ENCODE assay signal across 14 mouse cellular contexts in the genomic region with DNA sequence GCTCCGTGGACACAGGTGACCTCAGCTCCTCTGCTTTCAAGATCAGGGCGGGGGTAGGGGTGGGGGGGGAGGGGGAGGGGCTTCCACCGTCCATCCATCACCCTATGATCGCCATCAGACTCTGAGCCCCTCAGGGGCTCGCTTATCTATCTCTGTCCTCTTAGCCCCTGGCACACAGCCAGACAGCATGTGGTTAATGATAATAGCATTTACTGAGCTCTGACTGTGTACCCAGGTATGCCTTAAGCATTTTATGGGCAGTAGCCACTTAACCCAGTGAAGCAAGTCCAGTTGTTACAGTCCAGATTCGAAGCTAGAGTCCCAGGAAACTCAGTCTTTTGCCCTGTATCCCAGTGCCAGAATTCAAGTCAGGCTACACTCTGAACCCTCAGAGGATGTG. TPM values are rescaled to one million over a fixed set of nuclear protein-coding genes. Genes with fewer than 3 reads are reported as not detected.
DNase-seq lines count a peak whose midpoint lies in the region; ATAC-seq lines count a peak whose summit lies in the region.
"Had no signal": no experiment of that assay in that cellular context is flagged by ENCODE, and none has a peak within 500 bp of the region (broad histone marks: within the 10 kb centered on the region; RNA-seq: fewer than 3 reads in every experiment).

No protein-coding gene starts in this region.

- H3K27ac ChIP-seq in hindbrain, embryonic 13.5 days: no peak overlapping the region
- no peak overlapping the region for H3K27ac ChIP-seq in hindbrain, embryonic 16.5 days (ENCODE audit: low read depth, low read length)
- peak overlapping the region; percentile 75 for H3K27ac ChIP-seq in intestine, embryonic 16.5 days (ENCODE audit: low read length)
- H3K27ac ChIP-seq in stomach, embryonic 14.5 days (ENCODE audit: low read length): no peak overlapping the region
- H3K27ac ChIP-seq: midbrain, embryonic 15.5 days had no signal

- WGBS in hindbrain, embryonic 13.5 days: 23% methylated on average over 6 of the region's 6 CpGs
- WGBS in hindbrain, embryonic 16.5 days: 23% methylated on average over 6 of the region's 6 CpGs
- WGBS in intestine, embryonic 16.5 days: 13% methylated on average over 6 of the region's 6 CpGs
- WGBS in stomach, embryonic 14.5 days: 2% methylated on average over 6 of the region's 6 CpGs

- ATAC-seq in hindbrain, embryonic 13.5 days (ENCODE audit: low FRiP score): 0 out of 2 replicates have a peak, but pooled peaks have one; percentile 54
- ATAC-seq in hindbrain, embryonic 16.5 days: no peak
- ATAC-seq in intestine, embryonic 16.5 days: peak; percentile 83
- ATAC-seq in stomach, embryonic 14.5 days (ENCODE audit: insufficient number of reproducible peaks, insufficient read depth, low FRiP score, low read depth): peak; percentile 80
- ATAC-seq: activated CD4-positive, CD25-positive, alpha-beta regulatory T cell, adult 4 months; midbrain, embryonic 15.5 days had no signal

- intact Hi-C loops in left cerebral cortex, postnatal 14 days (cut with DNase I): no loop called here

- H3K27me3 ChIP-seq in hindbrain, embryonic 13.5 days: no peaks in the 10 kb centered on the region
- no peaks in the 10 kb centered on the region for H3K27me3 ChIP-seq in hindbrain, embryonic 16.5 days (replicated peaks; ENCODE audit: control insufficient read depth, insufficient read depth, low read length)
- no peaks in the 10 kb centered on the region for H3K27me3 ChIP-seq in intestine, embryonic 16.5 days (replicated peaks; ENCODE audit: control insufficient read depth, insufficient read depth, low read length)
- H3K27me3 ChIP-seq in stomach, embryonic 14.5 days (ENCODE audit: control insufficient read depth, insufficient read depth, low read length): no peaks in the 10 kb centered on the region
- H3K27me3 ChIP-seq: midbrain, embryonic 15.5 days had no signal

- no peak overlapping the region for H3K4me3 ChIP-seq in hindbrain, embryonic 13.5 days
- H3K4me3 ChIP-seq in hindbrain, embryonic 16.5 days (ENCODE audit: low read length): no peak overlapping the region
- H3K4me3 ChIP-seq in intestine, embryonic 16.5 days (ENCODE audit: low read length): no peak overlapping the region
- no peak overlapping the region for H3K4me3 ChIP-seq in stomach, embryonic 14.5 days (ENCODE audit: low read depth, low read length)
- H3K4me3 ChIP-seq: midbrain, embryonic 15.5 days had no signal

- peak; percentile 53 to 65 for DNase-seq in kidney, postnatal 4 days
- DNase-seq in left cerebral cortex, postnatal 14 days (ENCODE audit: low spot score in 2 of 2): no peak
- DNase-seq in gastrocnemius, adult 18-20 months (ENCODE audit: low spot score): no peak
- DNase-seq in c-Kit-positive CD71-positive TER-119-positive erythroid progenitor cells, embryonic 14.5 days (ENCODE audit: low spot score): no peak
- DNase-seq: lung, adult 18-20 months; retina, postnatal 1 day had no signal

- no peaks in the 10 kb centered on the region for H3K9me3 ChIP-seq in hindbrain, embryonic 13.5 days
- no peaks in the 10 kb centered on the region for H3K9me3 ChIP-seq in hindbrain, embryonic 16.5 days (ENCODE audit: control insufficient read depth, low read length)
- no peaks in the 10 kb centered on the region for H3K9me3 ChIP-seq in intestine, embryonic 16.5 days (ENCODE audit: control insufficient read depth, low read length)
- H3K9me3 ChIP-seq in stomach, embryonic 14.5 days (ENCODE audit: control insufficient read depth, low read depth, low read length): no peaks in the 10 kb centered on the region
- H3K9me3 ChIP-seq: midbrain, embryonic 15.5 days had no signal

- H3K4me1 ChIP-seq in hindbrain, embryonic 13.5 days (replicated peaks): peaks cover 13% of the 10 kb centered on the region
- no peaks in the 10 kb centered on the region for H3K4me1 ChIP-seq in hindbrain, embryonic 16.5 days (ENCODE audit: control insufficient read depth, insufficient read depth, low read depth, low read length)
- peaks cover 9% of the 10 kb centered on the region for H3K4me1 ChIP-seq in intestine, embryonic 16.5 days (ENCODE audit: control insufficient read depth, insufficient read depth, low read length)
- no peaks in the 10 kb centered on the region for H3K4me1 ChIP-seq in stomach, embryonic 14.5 days (ENCODE audit: control insufficient read depth, insufficient read depth, low read length)

- H3K4me2 ChIP-seq in hindbrain, embryonic 13.5 days: no peak overlapping the region
- H3K4me2 ChIP-seq in hindbrain, embryonic 16.5 days (ENCODE audit: low read length): no peak overlapping the region
- H3K4me2 ChIP-seq in intestine, embryonic 16.5 days (ENCODE audit: low read depth, low read length): no peak overlapping the region
- no peak overlapping the region for H3K4me2 ChIP-seq in stomach, embryonic 14.5 days (replicated peaks; ENCODE audit: low read depth, low read length)
- H3K4me2 ChIP-seq: midbrain, embryonic 15.5 days had no signal

- no peak overlapping the region for H3K9ac ChIP-seq in hindbrain, embryonic 13.5 days
- no peak overlapping the region for H3K9ac ChIP-seq in hindbrain, embryonic 16.5 days (ENCODE audit: low read depth, low read length)
- no peak overlapping the region for H3K9ac ChIP-seq in intestine, embryonic 16.5 days (ENCODE audit: low read depth, low read length)
- no peak overlapping the region for H3K9ac ChIP-seq in stomach, embryonic 14.5 days (replicated peaks; ENCODE audit: low read depth, low read length)
- H3K9ac ChIP-seq: midbrain, embryonic 15.5 days had no signal

- H3K36me3 ChIP-seq in hindbrain, embryonic 13.5 days: no peaks in the 10 kb centered on the region
- no peaks in the 10 kb centered on the region for H3K36me3 ChIP-seq in hindbrain, embryonic 16.5 days (ENCODE audit: control insufficient read depth, insufficient read depth, low read length)
- no peaks in the 10 kb centered on the region for H3K36me3 ChIP-seq in intestine, embryonic 16.5 days (ENCODE audit: control insufficient read depth, insufficient read depth, low read length)
- H3K36me3 ChIP-seq in stomach, embryonic 14.5 days (ENCODE audit: control insufficient read depth, insufficient read depth, low read length): no peaks in the 10 kb centered on the region
- H3K36me3 ChIP-seq: midbrain, embryonic 15.5 days had no signal

RNA-seq across cellular contexts. Expression of gene 6030445D17Rik, which starts 10.5 kb away (rescaled TPM):
- polyA plus RNA-seq in hindbrain, embryonic 13.5 days (2015; fragmentation: Nextera tagmentation; extraction: Ambion mirVana): 0.09 and 0.10 TPM in 2 replicates
- polyA plus RNA-seq in hindbrain, embryonic 16.5 days (2015; fragmentation: Nextera tagmentation; extraction: Ambion mirVana): 0.11 and 0.43 TPM in 2 replicates
- 0.27 and 0.50 TPM in 2 replicates for polyA plus RNA-seq in intestine, embryonic 16.5 days (2015; fragmentation: Nextera tagmentation; extraction: Ambion mirVana)
- polyA plus RNA-seq in stomach, embryonic 14.5 days (2014; fragmentation: Nextera tagmentation; extraction: Ambion mirVana): 0.46 and 0.48 TPM in 2 replicates
- under 1 TPM; 0.20 to 0.32 TPM for total RNA-seq in left cerebral cortex, postnatal 14 days (2021)
- under 1 TPM in 1 of 2 experiments, not detected in 1; 0.12 TPM for total RNA-seq in gastrocnemius, adult 18-20 months (2021)
- polyA plus RNA-seq: activated CD4-positive, CD25-positive, alpha-beta regulatory T cell, adult 4 months; forebrain, embryonic 11.5 days had no signal

RNA-seq across cellular contexts. Expression of gene Luzp1, which starts 18.0 kb away (rescaled TPM):
- 67.1 and 76.1 TPM in 2 replicates for polyA plus RNA-seq in hindbrain, embryonic 13.5 days (2015; fragmentation: Nextera tagmentation; extraction: Ambion mirVana)
- polyA plus RNA-seq in hindbrain, embryonic 16.5 days (2015; fragmentation: Nextera tagmentation; extraction: Ambion mirVana): 55.5 and 63.4 TPM in 2 replicates
- polyA plus RNA-seq in intestine, embryonic 16.5 days (2015; fragmentation: Nextera tagmentation; extraction: Ambion mirVana): 96.8 and 115 TPM in 2 replicates
- polyA plus RNA-seq in stomach, embryonic 14.5 days (2014; fragmentation: Nextera tagmentation; extraction: Ambion mirVana): 114 and 128 TPM in 2 replicates
- total RNA-seq in left cerebral cortex, postnatal 14 days (2021): 10 to 100 TPM; 54.7 to 67.9 TPM
- total RNA-seq in gastrocnemius, adult 18-20 months (2021): 10 to 100 TPM; 10.1 to 18.3 TPM

RNA-seq across cellular contexts. Expression of gene Htr1d, which starts 28.2 kb away (rescaled TPM):
- 0.55 and 1.1 TPM in 2 replicates for polyA plus RNA-seq in hindbrain, embryonic 13.5 days (2015; fragmentation: Nextera tagmentation; extraction: Ambion mirVana)
- 3.7 and 4.7 TPM in 2 replicates for polyA plus RNA-seq in hindbrain, embryonic 16.5 days (2015; fragmentation: Nextera tagmentation; extraction: Ambion mirVana)
- polyA plus RNA-seq in intestine, embryonic 16.5 days (2015; fragmentation: Nextera tagmentation; extraction: Ambion mirVana): 0.10 and 0.16 TPM in 2 replicates
- 0.31 and 0.42 TPM in 2 replicates for polyA plus RNA-seq in stomach, embryonic 14.5 days (2014; fragmentation: Nextera tagmentation; extraction: Ambion mirVana)
- total RNA-seq in left cerebral cortex, postnatal 14 days (2021): 1 to 10 TPM; 1.8 to 3.1 TPM
- not detected for total RNA-seq in gastrocnemius, adult 18-20 months (2021)
- total RNA-seq: heart, adult 8-10 months had no signal

Comparison
In these comparisons a context has a peak if more than half of its experiments do, and no peak if none do; other contexts are left out.
1. DNase-seq: peak in kidney, postnatal 4 days (2 of 2); none in left cerebral cortex, postnatal 14 days (0 of 2), gastrocnemius, adult 18-20 months (single experiment) and c-Kit-positive CD71-positive TER-119-positive erythroid progenitor cells, embryonic 14.5 days (single experiment).